Comparison of ENCODE assay signal across 24 mouse cellular contexts in the genomic region with DNA sequence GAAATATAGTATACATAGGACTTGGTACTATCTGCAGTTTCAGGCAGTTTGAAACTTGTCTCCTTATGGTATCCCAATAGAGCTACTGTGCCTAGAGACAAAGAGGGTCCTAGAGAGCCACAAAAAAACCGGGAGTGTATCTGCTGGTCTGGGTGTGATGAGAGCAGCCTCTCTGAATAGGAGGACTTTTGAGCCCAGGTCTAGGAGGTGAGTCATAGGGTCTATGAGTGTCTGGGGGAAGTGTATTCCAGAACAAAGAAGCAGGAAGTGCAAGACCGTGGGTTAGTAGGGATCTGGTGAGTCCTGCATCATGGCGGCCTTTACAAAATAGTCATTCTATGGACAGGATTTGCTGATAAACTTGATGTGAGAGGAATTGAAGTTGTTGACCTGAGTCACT.
DNase-seq lines count a peak whose midpoint lies in the region.
"Had no signal": no experiment of that assay in that cellular context is flagged by ENCODE, and none has a peak within 500 bp of the region (broad histone marks: within the 10 kb centered on the region; RNA-seq: fewer than 3 reads in every experiment).

No protein-coding gene starts in this region.

- intact Hi-C loops in heart, postnatal 14 days (cut with DNase I), result no loop called here

- H3K4me3 ChIP-seq in macrophage (ENCODE audit: inconsistent target), result no peak overlapping the region
- H3K4me3 ChIP-seq: forebrain, embryonic 10.5 days; forebrain, embryonic 15.5 days; heart, embryonic 12.5 days; heart, embryonic 15.5 days; hindbrain, embryonic 12.5 days; intestine, embryonic 15.5 days had no signal

- H3K36me3 ChIP-seq in macrophage (ENCODE audit: inconsistent target), result peaks cover 3% of the 10 kb centered on the region; the same call in 1 of the 2 replicates
- H3K36me3 ChIP-seq: forebrain, embryonic 10.5 days; forebrain, embryonic 15.5 days; heart, embryonic 12.5 days; heart, embryonic 15.5 days; hindbrain, embryonic 12.5 days; intestine, embryonic 15.5 days had no signal

- peaks cover 18% of the 10 kb centered on the region for H3K79me2 ChIP-seq in macrophage (ENCODE audit: inconsistent target)

- peak; percentile 29 for DNase-seq in heart, adult 11 months
- no peak for DNase-seq in heart, postnatal 14 days
- DNase-seq in 416B (ENCODE audit: low read depth) (peak; percentile 57), R1 (ENCODE audit: low read depth, low spot score) (peak; percentile 39)
- DNase-seq in right cerebral cortex, postnatal 14 days, result no peak
- DNase-seq in cerebellum, postnatal 10 days, result no peak
- no peak for DNase-seq in c-Kit-positive CD71-positive TER-119-positive erythroid progenitor cells, embryonic 14.5 days (ENCODE audit: low spot score)
- DNase-seq: adrenal gland, postnatal 10 days; adrenal gland, postnatal 36 days; cerebellum, adult 11-12 months; cerebellum, adult 8-10 months; cerebellum, postnatal 14 days; gastrocnemius, postnatal 10 days; gastrocnemius, postnatal 36 days; heart, postnatal 10 days; kidney, adult 11 months; kidney, adult 8-10 months had no signal

- H3K27ac ChIP-seq in macrophage, result peak overlapping the region; percentile 24
- H3K27ac ChIP-seq: forebrain, embryonic 10.5 days; forebrain, embryonic 15.5 days; heart, embryonic 15.5 days; hindbrain, embryonic 12.5 days; intestine, embryonic 15.5 days had no signal

- 79% methylated on average over 3 of the region's 3 CpGs for whole genome bisulfite sequencing in macrophage (ENCODE audit: missing documents)

Comparison
In these comparisons a context has a peak if more than half of its experiments do, and no peak if none do; other contexts are left out.
1. DNase-seq: peak in heart, adult 11 months (single experiment), 416B (single experiment) and R1 (single experiment); none in heart, postnatal 14 days (0 of 2), right cerebral cortex, postnatal 14 days (single experiment), cerebellum, postnatal 10 days (0 of 2) and c-Kit-positive CD71-positive TER-119-positive erythroid progenitor cells, embryonic 14.5 days (single experiment).